Mouse (Mus musculus) 416B (cell line): ENCODE measurements around the gene 4921507P07Rik.
"Not testable (repeated sequence)": the region's sequence is repeated elsewhere in the genome, so short reads cannot be mapped to it uniquely, and the experiment has no call there.

ENCODE experiments used
- DNase-seq: peaks from one replicate; pipeline ENCODE4 v3.0.0; 2011; ENCODE audit warnings: low read depth

The 4921507P07Rik gene

DNA sequence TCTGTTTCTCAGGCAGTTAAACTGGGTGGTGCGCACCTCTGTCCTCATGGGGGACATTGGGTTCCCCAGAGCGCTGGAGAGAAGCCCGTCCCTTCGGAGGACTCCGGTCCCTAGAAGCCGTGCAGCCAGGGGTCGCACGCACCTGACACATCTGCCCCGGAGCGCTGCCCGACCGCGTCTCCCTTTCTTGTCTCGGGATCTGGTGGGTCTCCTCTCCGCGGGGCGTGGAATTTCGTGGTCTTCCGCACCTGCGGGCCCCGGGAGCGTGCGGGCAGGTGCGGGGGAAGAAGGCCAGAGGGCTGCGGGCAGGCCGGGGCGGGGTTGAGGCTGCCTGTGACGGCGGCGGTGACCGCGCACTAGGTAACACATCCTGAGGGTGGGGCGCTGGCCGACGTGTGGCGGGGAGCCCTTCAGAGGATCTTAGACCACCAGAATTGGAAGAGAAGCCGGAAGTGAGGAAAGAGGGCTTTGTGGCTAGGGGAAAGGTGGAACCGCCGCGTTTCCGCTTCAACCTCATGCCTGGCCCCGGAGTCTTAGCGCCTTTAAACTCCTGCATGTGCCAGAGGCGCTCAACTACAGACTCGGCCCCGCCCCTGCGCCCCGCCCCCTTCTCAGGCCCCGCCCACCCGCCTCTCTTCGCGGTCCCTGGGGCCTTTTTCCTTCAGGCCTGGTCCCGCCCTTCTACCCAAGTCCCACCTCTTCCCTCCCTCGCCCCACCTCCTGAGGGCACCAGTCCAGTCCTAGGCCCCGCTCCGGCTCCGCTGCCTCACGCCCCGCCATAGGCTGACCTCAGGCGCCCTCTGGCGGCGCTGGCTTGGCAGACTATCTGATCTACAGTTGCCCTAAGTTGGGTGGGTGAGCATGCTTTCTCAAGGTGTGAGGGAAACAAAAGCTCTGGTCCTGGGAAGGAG lies at the start of gene 4921507P07Rik:
Gene 4921507P07Rik (minus strand): TSS at position 332 of the 911 bp plus-strand sequence.
- peak; percentile 98 for DNase-seq

DNA sequence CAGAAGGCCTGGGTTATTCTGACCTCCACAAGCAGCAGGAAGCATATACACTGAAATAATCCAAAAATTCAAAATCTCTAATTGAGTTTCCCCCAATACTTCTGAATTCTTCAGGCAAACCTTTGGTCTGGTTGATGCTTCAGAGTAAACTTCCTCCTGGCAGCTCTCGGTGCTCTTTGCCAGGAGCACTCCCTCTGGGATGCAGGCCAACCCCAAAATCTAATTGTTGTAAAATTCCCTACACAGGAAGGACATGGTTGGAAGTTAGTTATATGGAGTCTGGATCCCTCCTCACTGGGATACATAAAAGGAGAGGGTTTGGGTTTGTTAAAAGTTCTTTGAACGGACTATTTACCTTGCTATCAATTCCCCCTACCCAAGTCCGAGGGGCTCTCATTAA lies 48.3 kb upstream of the 4921507P07Rik start:
- DNase-seq, result no peak

DNA sequence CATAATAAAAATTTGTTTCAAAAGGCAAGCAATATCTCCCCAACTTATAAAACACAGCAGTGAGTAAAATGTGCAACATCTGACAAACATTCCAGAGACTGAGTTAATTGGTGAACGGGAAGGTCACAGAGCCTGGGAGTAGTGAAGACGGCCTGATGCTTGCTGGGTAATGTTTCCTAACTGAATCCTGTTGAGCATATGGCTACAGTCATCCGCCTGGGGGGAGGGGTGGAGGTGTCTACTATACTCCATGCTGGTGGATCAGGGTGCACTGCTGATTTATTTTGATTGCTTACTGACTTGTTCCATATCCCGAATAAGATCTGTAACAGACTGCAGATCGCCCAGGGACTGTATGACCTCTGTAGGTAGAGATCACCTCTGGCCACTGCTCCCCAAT lies 45.5 kb upstream of the 4921507P07Rik start:
- DNase-seq, result no peak

DNA sequence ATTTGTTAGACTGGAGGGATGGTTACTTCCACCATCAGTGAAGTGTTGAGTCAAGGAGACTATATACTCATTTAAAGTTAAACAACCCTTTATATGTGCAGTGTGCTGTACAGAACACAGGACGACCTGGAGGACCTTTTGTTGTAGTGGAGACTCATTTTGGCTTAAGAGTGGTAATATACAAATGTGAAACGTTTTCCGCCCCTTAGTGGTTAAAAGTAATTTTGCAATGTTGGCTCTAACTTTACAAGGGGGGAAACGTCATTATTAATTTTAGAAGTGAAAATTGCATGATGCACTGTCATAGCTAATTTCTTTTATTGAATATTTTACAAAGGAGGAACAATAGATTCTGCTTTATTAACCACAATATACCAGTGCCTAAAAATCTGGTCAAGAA lies 43.9 kb upstream of the 4921507P07Rik start:
- DNase-seq, result no peak

DNA sequence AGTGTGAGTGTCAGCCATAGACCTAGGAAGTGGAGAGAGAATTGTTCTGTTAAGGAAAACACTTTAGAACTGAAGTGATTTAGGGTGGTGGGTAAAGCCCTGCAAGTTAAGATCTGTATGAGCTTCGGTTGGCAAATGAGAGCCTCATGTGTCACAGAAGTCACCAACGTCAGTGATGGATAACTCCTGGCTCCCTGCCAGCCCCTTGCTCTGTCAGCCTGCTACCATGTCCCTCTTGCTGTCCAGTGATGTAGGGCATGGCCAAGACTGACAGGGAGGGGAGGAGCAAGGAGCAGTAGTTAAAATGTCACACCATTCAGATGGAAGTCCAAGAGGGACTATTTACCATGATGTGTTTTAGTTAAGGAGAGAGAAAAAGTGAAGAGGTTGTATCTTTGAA lies 43.2 kb upstream of the 4921507P07Rik start:
- no peak for DNase-seq

DNA sequence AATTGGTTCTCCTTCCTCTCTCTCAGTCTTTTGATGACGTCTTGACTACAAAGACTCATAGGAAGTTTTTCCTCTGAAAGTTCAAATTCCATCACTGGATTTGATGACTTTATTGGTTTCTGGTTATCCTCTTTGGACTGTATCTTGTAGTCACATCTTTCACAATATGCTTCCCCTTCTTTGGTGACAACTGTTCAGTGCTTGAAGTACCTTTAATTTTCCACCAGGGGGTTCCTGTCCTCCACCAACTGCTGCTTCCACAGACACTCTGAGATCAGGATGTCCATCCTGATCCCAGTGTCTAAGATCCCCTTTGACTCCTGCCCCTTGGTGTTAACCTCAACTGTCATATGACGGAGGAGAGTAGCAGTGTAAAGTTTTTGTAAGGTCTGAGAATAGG lies 29.7 kb upstream of the 4921507P07Rik start:
- DNase-seq, result not testable (repeated sequence)

DNA sequence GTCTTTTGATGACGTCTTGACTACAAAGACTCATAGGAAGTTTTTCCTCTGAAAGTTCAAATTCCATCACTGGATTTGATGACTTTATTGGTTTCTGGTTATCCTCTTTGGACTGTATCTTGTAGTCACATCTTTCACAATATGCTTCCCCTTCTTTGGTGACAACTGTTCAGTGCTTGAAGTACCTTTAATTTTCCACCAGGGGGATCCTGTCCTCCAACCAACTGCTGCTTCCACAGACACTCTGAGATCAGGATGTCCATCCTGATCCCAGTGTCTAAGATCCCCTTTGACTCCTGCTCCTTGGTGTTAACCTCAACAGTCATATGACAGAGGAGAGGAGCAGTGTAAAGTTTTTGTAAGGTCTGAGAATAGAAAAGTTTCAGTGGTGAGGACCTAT lies 21.8 kb upstream of the 4921507P07Rik start:
- peak; percentile 29 for DNase-seq

DNA sequence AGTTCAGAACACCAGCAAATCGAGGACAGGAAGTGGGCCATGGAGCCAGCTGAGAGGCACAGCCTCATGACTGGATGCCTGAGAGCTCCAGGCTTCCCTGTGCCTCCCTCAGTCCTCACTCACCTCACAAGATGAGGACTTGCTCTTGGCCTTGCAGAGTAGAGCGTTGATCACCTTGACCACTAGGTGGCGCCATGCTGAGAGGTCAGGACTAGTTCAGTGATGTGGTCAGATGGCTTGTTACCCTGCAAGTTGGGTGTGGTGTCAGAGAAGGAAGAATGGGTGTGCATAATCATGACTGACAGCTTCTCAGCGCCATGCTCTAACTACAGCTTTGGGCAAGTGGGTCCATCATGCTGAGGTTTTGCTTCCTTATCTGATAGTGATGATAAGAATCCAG lies 5.2 kb upstream of the 4921507P07Rik start:
- peak; percentile 89 for DNase-seq

DNA sequence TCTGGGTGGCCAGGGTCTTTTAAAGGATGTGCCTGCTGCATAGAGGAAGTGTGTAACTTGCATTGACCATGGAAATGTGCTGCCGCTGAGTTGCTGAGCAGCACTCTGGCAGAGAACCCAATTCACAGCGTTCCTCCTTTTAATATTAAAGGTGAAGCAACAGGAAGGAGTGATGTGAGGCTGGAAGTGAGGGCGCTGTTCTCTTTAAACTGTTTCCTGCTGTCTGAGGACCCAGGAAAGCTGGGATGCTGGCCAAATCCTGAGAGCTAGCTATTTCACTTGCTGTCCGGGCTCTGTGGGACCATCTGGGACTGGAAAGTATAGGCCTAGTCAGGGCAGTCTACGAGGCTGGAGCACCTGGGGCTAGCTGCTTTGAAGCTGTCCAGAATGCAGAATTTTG lies 2.1 kb upstream of the 4921507P07Rik start:
- no peak for DNase-seq

DNA sequence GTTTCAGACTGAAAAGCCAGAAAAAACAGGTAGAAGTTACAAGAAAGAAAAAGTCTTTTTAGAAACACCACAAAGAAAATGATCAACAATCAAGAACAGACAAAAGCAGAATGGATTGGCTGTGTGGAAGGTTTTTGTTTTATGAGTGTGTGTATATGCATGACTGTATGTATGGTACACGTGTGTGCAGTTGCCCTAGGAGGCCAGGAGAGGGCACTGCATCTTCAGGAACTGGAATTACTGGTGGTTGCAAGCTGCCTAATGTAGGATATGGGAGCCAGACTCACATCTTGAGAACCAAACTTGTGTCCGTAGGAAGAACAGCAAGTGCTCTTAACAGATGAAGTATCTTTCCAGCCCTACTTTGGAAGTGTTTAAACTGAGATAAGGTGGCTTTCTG lies 2.1 kb downstream of the 4921507P07Rik start:
- peak; percentile 22 for DNase-seq

DNA sequence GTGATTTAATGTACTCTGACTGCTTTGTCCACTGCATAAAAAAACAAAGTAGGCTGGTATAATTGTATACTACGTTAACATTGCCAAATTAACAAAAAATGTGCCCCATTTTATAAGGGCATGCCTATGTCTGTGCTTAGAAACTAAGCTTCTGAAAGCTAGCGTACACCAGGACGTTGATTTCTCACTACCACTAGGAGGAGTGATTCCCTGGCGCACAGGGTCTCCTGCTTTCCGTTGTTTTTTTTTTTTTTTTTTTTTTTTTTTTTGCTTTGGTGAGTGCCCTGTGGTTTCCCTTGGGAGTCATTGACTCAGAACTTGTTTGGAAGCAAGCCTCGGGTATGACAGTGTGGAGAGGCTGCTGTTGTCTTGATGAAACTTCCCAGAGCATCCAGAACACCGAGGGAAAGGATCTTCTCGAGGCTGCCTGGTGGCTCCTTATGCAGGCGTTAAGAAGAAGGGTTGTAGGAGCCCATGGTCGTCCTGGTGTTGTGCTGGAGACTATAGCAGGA lies 3.0 kb downstream of the 4921507P07Rik start:
- DNase-seq, result no peak

DNA sequence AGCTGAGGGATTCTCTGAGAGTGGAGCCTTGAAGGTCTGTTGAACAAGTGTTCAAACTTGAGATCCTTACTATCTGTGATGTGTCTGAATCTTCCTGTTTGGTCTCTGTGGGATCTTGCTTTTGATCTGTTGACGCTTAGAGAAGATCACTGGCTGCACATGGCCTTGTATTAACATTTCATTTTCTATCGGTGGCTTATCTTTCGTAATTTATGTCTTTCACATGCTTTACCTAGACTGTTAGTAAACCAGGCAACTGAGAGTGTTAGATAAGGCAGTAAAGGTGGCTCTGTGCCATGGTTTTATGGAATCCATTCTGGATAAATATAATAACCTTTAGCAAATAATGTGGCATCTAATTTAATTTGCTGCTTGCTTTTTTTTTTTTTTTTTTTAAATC lies 6.2 kb downstream of the 4921507P07Rik start:
- DNase-seq, result no peak

DNA sequence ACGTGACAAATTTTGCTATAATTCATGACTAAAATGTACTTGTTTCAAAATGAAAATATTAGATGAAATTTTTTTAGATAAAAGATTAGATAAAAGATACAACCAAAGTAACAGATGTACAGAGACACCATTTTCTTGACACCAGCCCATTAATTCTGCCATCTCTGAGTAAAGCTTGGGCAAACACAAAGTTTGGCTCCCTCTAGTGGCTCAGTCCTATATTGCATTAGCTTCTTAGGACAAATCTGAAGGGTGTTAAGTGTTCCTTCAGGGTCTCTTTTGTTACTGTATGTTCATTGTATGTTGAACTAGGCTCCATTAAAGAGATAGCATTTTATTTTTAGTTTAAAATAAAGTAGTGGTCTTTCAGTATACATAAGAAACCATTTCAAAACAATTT lies 8.2 kb downstream of the 4921507P07Rik start:
- peak; percentile 86 for DNase-seq

DNA sequence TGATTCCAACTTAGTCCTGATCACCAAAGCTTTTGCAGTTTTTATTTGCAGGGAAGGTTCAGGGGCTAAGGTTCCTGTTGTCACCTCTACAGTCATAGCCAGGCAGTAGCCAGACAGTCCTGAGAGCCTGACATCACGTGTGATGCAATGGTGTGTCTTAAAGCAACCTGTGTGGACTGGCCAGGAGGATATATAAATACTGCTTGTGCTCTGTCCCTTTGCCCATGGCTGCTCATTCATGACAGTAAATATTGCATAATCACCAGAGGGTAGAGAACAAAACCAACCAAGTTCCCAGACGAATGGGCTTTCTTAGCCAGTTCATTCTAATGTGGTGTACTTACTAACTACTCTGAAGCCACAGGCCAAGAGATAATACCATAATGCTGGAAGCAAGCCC lies 9.0 kb downstream of the 4921507P07Rik start:
- DNase-seq, result peak; percentile 51

DNA sequence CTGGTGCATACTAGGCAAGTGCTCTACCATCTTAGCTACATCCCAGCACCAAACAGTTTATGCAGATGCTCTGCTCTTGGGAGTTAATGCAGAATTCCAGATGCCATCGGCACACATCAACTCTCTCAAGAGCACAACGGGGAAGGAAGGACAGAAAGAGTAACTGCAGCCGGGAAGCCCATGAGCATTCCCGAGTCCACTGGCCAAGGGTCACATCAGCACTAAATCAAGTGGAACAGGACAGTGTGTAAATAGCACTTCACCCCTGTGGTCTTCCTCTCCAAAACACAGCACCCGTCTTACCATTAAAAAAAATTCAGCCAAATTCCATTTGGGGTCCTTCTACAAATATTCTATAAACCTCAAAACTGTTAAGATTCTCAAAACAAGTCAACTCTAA lies 10.1 kb downstream of the 4921507P07Rik start:
- no peak for DNase-seq

DNA sequence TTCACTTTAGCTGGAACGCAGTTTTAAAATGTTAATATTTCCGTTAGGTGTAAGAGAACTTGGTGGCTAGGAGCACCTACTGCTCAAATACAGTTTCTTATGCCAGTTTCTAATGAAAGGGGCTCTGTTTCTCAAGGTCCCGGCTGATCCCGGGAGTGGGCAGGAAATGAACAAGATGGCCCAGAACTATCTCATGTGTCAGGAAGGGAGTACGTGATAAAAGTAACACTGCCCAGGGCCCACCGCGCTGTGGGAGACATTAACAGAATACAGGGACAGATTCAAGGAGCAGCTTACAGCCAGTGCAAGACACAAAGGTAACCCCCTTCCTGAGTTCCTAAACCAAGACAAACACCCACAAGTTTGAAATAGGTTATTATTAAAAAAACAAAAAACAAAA lies 10.7 kb downstream of the 4921507P07Rik start:
- DNase-seq, result no peak

DNA sequence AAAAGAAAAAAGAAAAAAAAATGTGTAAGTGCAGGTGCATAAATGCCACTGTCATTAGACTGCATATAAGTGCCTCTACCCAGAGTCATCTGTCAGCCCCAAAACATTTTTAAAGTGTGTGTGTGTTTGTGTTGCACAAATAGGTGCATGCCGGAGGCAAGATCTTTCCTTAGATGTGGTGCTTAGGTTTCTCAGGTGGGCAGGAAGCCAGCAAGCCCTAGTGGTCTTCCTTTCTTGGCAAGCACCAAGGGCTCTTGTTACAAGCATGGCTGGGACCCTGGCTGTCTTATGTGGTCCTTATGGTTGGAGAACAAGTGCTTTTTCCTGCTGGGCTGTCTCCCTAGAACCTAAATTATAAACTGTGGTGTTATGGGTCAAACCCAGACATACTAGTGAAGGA lies 24.8 kb downstream of the 4921507P07Rik start:
- no peak for DNase-seq

DNA sequence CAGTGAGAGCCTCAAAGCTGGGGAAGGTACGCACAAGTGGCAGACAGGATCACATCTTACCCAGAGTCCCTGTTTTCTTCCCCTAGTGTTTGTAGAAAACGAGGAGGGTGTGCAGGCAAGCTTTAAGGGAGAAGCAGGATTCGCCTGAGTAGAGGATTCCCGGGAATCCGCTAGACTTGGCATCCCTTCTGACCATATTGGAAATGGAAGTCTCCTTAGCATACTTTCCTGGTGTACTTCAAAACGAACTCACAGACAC lies 29.5 kb downstream of the 4921507P07Rik start:
- DNase-seq, result no peak

DNA sequence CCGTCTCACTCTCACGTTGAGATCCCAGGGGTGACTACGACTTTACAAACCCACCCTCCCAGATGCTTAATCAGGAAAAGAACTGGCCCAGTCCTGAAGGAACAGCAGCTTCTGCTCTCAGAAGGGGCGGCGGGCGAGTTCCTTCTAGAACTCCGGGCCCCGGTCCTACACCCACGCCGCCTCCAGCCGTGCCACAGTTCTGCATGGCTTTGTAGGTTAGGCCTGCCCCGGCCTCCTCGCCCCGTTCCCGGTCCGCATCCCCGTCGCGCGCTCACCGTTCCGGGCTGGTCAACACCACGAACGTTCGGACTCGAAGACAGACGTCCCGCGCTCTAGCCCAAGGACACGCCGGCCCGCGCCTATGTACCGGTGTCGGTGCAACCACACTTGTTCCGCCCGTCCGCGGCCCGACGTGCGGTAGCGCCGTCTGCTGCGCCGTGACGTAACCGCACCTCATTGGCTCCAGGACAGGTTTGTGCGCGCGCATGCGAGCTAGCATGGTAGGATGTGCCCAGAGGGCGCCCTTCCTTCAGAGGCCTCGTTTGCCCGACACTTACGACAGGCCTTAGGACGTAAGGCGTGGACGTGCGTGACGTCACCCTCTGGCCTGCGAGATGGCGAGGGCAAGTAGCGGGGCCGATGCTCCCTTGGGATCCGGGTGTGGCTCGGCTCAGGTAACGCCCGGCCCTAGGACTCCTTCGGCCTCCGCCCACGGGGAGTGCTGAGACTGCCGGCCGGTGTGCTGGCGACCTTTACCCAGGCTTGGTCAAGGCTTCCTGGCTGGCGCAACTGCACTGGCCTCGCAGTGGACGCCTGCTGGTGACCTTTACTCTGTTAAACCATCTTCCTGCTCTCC lies 30.1 kb downstream of the 4921507P07Rik start, which contains the start of gene Cycs:
Gene Cycs (minus strand): TSS at position 398 of the 856 bp plus-strand sequence.
- DNase-seq, result peak; percentile 100

DNA sequence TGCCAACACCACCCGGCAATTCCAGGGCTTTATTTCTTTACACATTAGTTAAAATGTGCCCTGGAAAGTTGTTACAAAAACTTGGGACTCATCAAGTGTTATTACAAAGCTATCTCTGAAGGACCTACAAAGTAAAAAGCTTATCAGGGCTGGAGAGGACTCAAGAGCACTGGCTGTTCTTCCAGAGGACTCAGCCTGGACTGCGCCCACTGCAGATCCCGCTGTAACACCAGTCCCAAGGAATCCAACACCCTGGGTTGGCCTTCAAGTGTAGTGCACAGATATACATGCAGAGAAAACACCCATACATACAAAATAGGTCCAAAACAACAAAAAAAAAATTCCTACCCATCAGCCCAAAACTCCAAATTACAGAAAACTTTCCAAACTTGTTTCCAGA lies 32.8 kb downstream of the 4921507P07Rik start:
- DNase-seq, result no peak

DNA sequence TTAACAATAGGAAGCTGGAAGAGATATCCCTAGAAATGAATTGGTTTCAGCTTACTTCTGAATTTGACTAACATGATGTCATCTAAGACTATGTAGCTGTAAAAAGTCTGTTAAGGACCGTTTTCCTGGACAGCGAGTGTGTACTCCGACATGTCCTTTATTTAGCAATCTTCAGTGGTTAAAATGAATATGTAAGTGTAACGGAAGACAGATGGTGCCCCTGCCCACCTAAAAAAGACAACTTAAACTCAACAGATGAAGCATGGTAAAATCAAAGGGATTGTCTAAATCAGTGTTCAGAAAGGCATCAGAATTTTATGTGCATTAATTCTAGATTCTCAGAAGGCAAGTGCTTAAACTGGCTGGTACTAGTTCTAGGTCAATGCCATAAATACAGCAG lies 34.0 kb downstream of the 4921507P07Rik start:
- peak; percentile 46 for DNase-seq

DNA sequence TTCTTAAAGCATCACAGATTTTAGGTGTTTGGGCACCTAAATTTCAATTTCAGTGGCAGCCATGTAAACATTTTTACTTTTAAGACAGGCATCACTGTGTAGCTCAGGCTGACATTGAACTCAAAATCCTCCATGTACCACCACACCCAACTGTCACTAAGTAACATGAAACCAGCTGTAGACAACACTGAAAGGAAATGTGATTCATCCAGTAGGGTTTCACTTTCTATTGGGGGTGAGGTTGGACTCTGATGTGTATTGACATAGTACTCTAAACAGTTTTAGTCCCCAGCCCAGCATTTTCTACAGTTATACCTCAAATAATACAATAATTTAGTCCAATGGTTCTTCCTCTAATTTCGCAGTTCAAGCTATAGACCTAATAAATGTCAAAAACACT lies 35.7 kb downstream of the 4921507P07Rik start:
- DNase-seq, result peak; percentile 92

DNA sequence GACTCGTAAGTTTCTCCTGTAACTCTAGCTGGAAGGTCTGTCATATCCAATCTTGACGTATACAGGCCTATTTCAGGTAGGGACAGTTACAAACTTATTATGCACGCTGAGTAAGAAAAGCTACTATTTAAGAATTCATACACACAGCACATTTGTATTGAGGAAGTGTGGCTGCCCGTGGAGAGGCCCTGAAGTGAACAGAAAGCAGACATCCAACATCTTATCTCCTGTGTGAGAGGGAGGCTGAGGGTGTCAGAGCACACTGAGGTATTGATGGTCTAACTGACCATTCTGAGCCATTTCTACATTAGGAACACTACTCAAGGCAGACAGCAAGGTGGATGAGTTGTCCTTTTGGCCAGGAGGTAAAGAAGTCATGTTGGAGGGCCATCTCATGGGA lies 37.6 kb downstream of the 4921507P07Rik start:
- peak; percentile 48 for DNase-seq
